25 mouse cellular contexts compared by ENCODE assay signal in genomic region chr2:92699360-92699759, GRCm38 (mm10).
DNase-seq lines count a peak whose midpoint lies in the region; ATAC-seq and TF ChIP-seq lines count a peak whose summit lies in the region.
"Had no signal": no experiment of that assay in that cellular context is flagged by ENCODE, and none has a peak within 500 bp of the region (broad histone marks: within the 10 kb centered on the region; RNA-seq: fewer than 3 reads in every experiment).

No protein-coding gene starts in this region.

- H3K4me3 ChIP-seq in heart, embryonic 12.5 days, result no peak overlapping the region
- no peak overlapping the region for H3K4me3 ChIP-seq in layer of hippocampus, adult 2 months
- no peak overlapping the region for H3K4me3 ChIP-seq in cerebellum, adult 2 months (replicated peaks; ENCODE audit: insufficient read depth, low read depth, low read length)
- no peak overlapping the region for H3K4me3 ChIP-seq in stomach, postnatal 0 days (ENCODE audit: low read depth, low read length)
- H3K4me3 ChIP-seq: embryonic facial prominence, embryonic 12.5 days; limb, embryonic 15.5 days; lung, embryonic 15.5 days; megakaryocyte, embryonic 14.5 days; neural tube, embryonic 12.5 days had no signal

- H3K27me3 ChIP-seq in heart, embryonic 12.5 days (replicated peaks), result peaks cover 15% of the 10 kb centered on the region; the same call in 1 of the 2 replicates
- no peaks in the 10 kb centered on the region for H3K27me3 ChIP-seq in cerebellum, adult 2 months (ENCODE audit: control insufficient read depth, insufficient read depth, low read length)
- no peaks in the 10 kb centered on the region for H3K27me3 ChIP-seq in stomach, postnatal 0 days (ENCODE audit: control insufficient read depth, insufficient read depth, low read length)
- H3K27me3 ChIP-seq: embryonic facial prominence, embryonic 12.5 days; limb, embryonic 15.5 days; lung, embryonic 15.5 days had no signal

- no peak overlapping the region for H3K4me2 ChIP-seq in heart, embryonic 12.5 days
- H3K4me2 ChIP-seq in stomach, postnatal 0 days (replicated peaks; ENCODE audit: low read depth), result no peak overlapping the region
- H3K4me2 ChIP-seq: embryonic facial prominence, embryonic 12.5 days; limb, embryonic 15.5 days; lung, embryonic 15.5 days; neural tube, embryonic 12.5 days had no signal

- DNase-seq in heart, adult 8-10 months (ENCODE audit: low spot score), result peak; percentile 12
- no peak for DNase-seq in layer of hippocampus, adult 2 months (ENCODE audit: low spot score in 2 of 2)
- no peak for DNase-seq in layer of hippocampus, postnatal 14 days (ENCODE audit: low spot score in 2 of 2)
- peak; percentile 20 to 53 for DNase-seq in cerebellum, adult 2 months
- peak; percentile 74 to 81 for DNase-seq in cerebellum, postnatal 10 days
- no peak for DNase-seq in lung, adult 18-20 months
- DNase-seq in stomach, postnatal 0 days (ENCODE audit: low spot score), result no peak
- DNase-seq: adrenal gland, adult 8-10 months; kidney, adult 9 months; kidney, postnatal 14 days; layer of hippocampus, postnatal 36 days; lung, postnatal 36 days; midbrain, embryonic 14.5 days; right cerebral cortex, postnatal 25 days; spleen, adult 18-20 months; thymus, postnatal 14 days had no signal

- no peaks in the 10 kb centered on the region for H3K9me3 ChIP-seq in heart, embryonic 12.5 days (replicated peaks)
- H3K9me3 ChIP-seq in stomach, postnatal 0 days (ENCODE audit: control insufficient read depth, low read length), result no peaks in the 10 kb centered on the region
- H3K9me3 ChIP-seq: embryonic facial prominence, embryonic 12.5 days; limb, embryonic 15.5 days; lung, embryonic 15.5 days; megakaryocyte, embryonic 14.5 days; neural tube, embryonic 12.5 days had no signal

- TF ChIP-seq EP300 in stomach, postnatal 0 days (optimal IDR thresholded peaks at IDR 0.05), result no peak

- no peak overlapping the region for H3K27ac ChIP-seq in heart, embryonic 12.5 days (ENCODE audit: poor library complexity, severe bottlenecking)
- peak overlapping the region; percentile 53 for H3K27ac ChIP-seq in layer of hippocampus, adult 2 months
- H3K27ac ChIP-seq in cerebellum, adult 2 months (ENCODE audit: insufficient read depth, low read length), result no peak overlapping the region
- no peak overlapping the region for H3K27ac ChIP-seq in stomach, postnatal 0 days (replicated peaks)
- H3K27ac ChIP-seq: embryonic facial prominence, embryonic 12.5 days; limb, embryonic 15.5 days; liver, embryonic 14.5 days; lung, embryonic 15.5 days; neural tube, embryonic 12.5 days had no signal

- no peak for ATAC-seq in heart, embryonic 12.5 days (ENCODE audit: insufficient number of reproducible peaks, low FRiP score)
- no peak for ATAC-seq in stomach, postnatal 0 days (ENCODE audit: low FRiP score, low TSS enrichment)
- ATAC-seq: hindbrain, embryonic 16.5 days; intestine, embryonic 16.5 days had no signal

- no peak overlapping the region for H3K9ac ChIP-seq in heart, embryonic 12.5 days
- H3K9ac ChIP-seq in stomach, postnatal 0 days (ENCODE audit: low read length), result no peak overlapping the region
- H3K9ac ChIP-seq: embryonic facial prominence, embryonic 12.5 days; limb, embryonic 15.5 days; liver, embryonic 14.5 days; lung, embryonic 15.5 days; neural tube, embryonic 12.5 days had no signal

- no peak for TF ChIP-seq CTCF in layer of hippocampus, adult 2 months (conservative IDR thresholded peaks at IDR 0.05)
- no peak for TF ChIP-seq CTCF in cerebellum, adult 2 months (IDR thresholded peaks at IDR 0.05; ENCODE audit: borderline replicate concordance, insufficient read depth, low read depth, low read length)
- no peak for TF ChIP-seq CTCF in stomach, postnatal 0 days (IDR thresholded peaks at IDR 0.05; ENCODE audit: low read depth)

- TF ChIP-seq POLR2A in cerebellum, adult 2 months (IDR thresholded peaks at IDR 0.05; ENCODE audit: borderline replicate concordance, insufficient read depth, low read length), result no peak

- peaks cover 3% of the 10 kb centered on the region; the same call in 1 of the 2 replicates for H3K4me1 ChIP-seq in heart, embryonic 12.5 days (replicated peaks)
- H3K4me1 ChIP-seq in cerebellum, adult 2 months (ENCODE audit: control insufficient read depth, insufficient read depth, low read length), result no peaks in the 10 kb centered on the region
- no peaks in the 10 kb centered on the region for H3K4me1 ChIP-seq in stomach, postnatal 0 days (replicated peaks; ENCODE audit: control insufficient read depth, insufficient read depth)
- H3K4me1 ChIP-seq: limb, embryonic 15.5 days; lung, embryonic 15.5 days; megakaryocyte, embryonic 14.5 days; neural tube, embryonic 12.5 days had no signal

- H3K36me3 ChIP-seq in heart, embryonic 12.5 days, result no peaks in the 10 kb centered on the region
- H3K36me3 ChIP-seq in stomach, postnatal 0 days (ENCODE audit: control insufficient read depth, insufficient read depth, low read length), result no peaks in the 10 kb centered on the region
- H3K36me3 ChIP-seq: embryonic facial prominence, embryonic 12.5 days; limb, embryonic 15.5 days; lung, embryonic 15.5 days; neural tube, embryonic 12.5 days had no signal

- 50% methylated on average over 6 of the region's 6 CpGs for WGBS in heart, embryonic 12.5 days
- 11% methylated on average over 6 of the region's 6 CpGs for WGBS in cerebellum, adult 2 months
- 59% methylated on average over 6 of the region's 6 CpGs for WGBS in stomach, postnatal 0 days

Comparison
In these comparisons a context has a peak if more than half of its experiments do, and no peak if none do; other contexts are left out.
1. DNase-seq: peak in heart, adult 8-10 months (single experiment), cerebellum, adult 2 months (2 of 2) and cerebellum, postnatal 10 days (2 of 2); none in layer of hippocampus, adult 2 months (0 of 2), layer of hippocampus, postnatal 14 days (0 of 2), lung, adult 18-20 months (0 of 2) and stomach, postnatal 0 days (single experiment).